Mouse (Mus musculus) liver, embryonic 12.5 days (tissue): ENCODE measurements around the gene Gm10309. TPM values are rescaled to one million over a fixed set of nuclear protein-coding genes. Genes with fewer than 3 reads are reported as not detected.

ENCODE experiments used
- ATAC-seq: fragments of 200-750 bp; cut with Nextera tagmentation; 2 replicates; pipeline ENCODE4 v1.8.0; 2017; ENCODE audit warnings: moderate number of reproducible peaks, mild to moderate bottlenecking, moderate library complexity
- H3K27ac ChIP-seq: fragments of 300-500 bp; sonication (generic); 2 replicates; pipeline ENCODE4 v1.5.1; 2016; ENCODE audit warnings: mild to moderate bottlenecking
- H3K27me3 ChIP-seq: fragments of 300-500 bp; sonication (generic); replicated peaks from 2 replicates; pipeline ENCODE4 v1.6.1; 2016; ENCODE audit warnings: mild to moderate bottlenecking, moderate library complexity
- H3K36me3 ChIP-seq: fragments of 300-500 bp; sonication (generic); 2 replicates; pipeline ENCODE4 v1.6.1; 2016; ENCODE audit warnings: mild to moderate bottlenecking, moderate library complexity
- H3K4me1 ChIP-seq: fragments of 300-500 bp; sonication (generic); 2 replicates; pipeline ENCODE4 v1.6.1; 2016
- H3K4me2 ChIP-seq: fragments of 300-500 bp; sonication (generic); 2 replicates; pipeline ENCODE4 v1.6.1; 2016; ENCODE audit warnings: mild to moderate bottlenecking, moderate library complexity
- H3K4me3 ChIP-seq: fragments of 300-500 bp; sonication (generic); 2 replicates; pipeline ENCODE4 v1.5.1; 2016; ENCODE audit warnings: mild to moderate bottlenecking, moderate library complexity
- H3K9ac ChIP-seq: fragments of 300-500 bp; sonication (generic); 2 replicates; pipeline ENCODE4 v1.6.1; 2016; ENCODE audit warnings: mild to moderate bottlenecking, moderate library complexity
- H3K9me3 ChIP-seq: fragments of 300-500 bp; sonication (generic); replicated peaks from 2 replicates; pipeline ENCODE4 v1.6.1; 2016; ENCODE audit warnings: mild to moderate bottlenecking, moderate library complexity
- WGBS: fragments of 180-500 bp; shearing (Covaris S2); methylation state at CpG from one replicate; pipeline ENCODE4 v1.1.7; 2016; ENCODE audit not compliant: insufficient replicate concordance; 5-methylcytosine and 5-hydroxymethylcytosine counted together
- polyA plus RNA-seq: library from polyadenylated mRNA; unstranded; fragments of >200 nt; fragmentation: Nextera tagmentation; extraction: Ambion mirVana; gene quantifications from 2 replicates; pipeline ENCODE4 v1.2.1, GENCODE M21; 2016

Gene Gm10309
- polyA plus RNA-seq, 1 experiment from 2014 or later: 0.07 TPM

DNA sequence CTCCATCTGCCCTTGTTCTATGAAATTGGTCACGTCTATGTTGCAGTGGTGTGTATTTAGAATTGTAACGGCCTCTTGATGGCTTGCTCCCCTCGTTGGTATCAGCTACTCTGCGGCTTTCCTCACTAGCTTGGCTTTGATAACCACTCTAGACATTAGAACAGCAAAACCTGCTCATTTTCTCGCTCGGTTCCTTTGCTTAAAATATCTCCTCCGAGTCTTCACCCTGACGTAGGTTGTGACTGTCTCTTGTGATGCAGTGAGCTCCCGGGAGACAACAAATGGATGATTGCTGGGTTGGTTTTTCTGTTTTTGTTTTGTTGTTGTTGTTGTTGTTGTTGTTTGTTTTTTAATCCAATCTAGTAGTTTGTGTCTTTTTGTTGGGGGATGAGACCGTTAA, 24.0 kb upstream of the Gm10309 start:
- H3K4me1 ChIP-seq: peaks cover 10% of the 10 kb centered on the region; the same call in 1 of the 2 replicates
- ATAC-seq: no peak
- no peaks in the 10 kb centered on the region for H3K27me3 ChIP-seq
- no peak overlapping the region for H3K4me3 ChIP-seq
- H3K27ac ChIP-seq: no peak overlapping the region
- 71% methylated on average over 10 of the region's 10 CpGs for WGBS
- no peak overlapping the region for H3K9ac ChIP-seq
- H3K36me3 ChIP-seq: no peaks in the 10 kb centered on the region
- no peaks in the 10 kb centered on the region for H3K9me3 ChIP-seq
- no peak overlapping the region for H3K4me2 ChIP-seq

DNA sequence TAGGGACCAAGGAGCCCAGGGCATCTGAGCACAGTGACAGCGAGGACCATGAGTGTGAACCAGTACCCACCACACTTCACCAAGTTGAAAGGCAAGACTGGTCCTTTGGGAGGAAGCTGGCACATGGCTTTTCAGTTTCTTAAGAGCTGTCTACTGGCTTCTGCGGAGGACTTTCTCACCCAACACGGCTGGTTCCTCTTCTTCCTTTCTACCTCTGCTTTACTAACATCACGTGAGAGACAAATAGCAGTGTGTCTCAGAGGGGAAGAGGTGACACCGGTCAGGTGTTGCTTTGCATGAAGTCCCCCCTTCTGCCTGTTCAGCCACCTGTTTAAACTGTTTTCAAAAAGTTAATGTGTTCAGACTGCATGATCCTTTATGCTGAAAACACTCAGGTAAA, 22.3 kb upstream of the Gm10309 start:
- Histone ChIP-seq H3K4me1 (0 out of 2 replicates have a peak, but pooled peaks cover 6% of the 10 kb centered on the region), H3K4me2 (no peak overlapping the region), H3K27ac (no peak overlapping the region), H3K9ac (no peak overlapping the region), H3K36me3 (no peaks in the 10 kb centered on the region), H3K4me3 (no peak overlapping the region), H3K27me3 (no peaks in the 10 kb centered on the region), H3K9me3 (no peaks in the 10 kb centered on the region)
- 61% methylated on average over 5 of the region's 5 CpGs for WGBS
- no peak for ATAC-seq

DNA sequence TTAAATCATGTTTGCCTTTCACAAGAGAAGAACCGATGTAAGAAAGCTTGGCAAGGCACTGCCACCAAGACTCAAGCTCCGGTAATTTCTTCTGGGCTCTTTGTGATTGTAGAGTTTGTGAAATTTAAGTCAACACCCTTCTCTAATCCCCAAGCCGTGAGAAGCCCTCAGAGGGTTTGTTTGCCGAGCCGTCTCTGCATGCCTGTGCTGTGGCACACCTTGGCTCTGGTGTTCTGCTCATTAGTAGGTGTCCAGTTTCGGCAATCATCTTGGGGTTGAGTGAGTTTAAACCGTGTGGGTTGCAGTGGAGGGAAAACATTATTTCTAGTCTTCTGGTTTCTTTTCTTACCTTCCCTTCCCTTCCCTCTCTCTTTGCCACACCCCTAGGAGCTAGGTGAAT, 21.0 kb upstream of the Gm10309 start:
- no peaks in the 10 kb centered on the region for H3K36me3 ChIP-seq
- H3K27ac ChIP-seq: no peak overlapping the region
- H3K9ac ChIP-seq: no peak overlapping the region
- H3K4me2 ChIP-seq: no peak overlapping the region
- H3K27me3 ChIP-seq: no peaks in the 10 kb centered on the region
- 72% methylated on average over 7 of the region's 7 CpGs for WGBS
- 0 out of 2 replicates have a peak, but pooled peaks cover 6% of the 10 kb centered on the region for H3K4me1 ChIP-seq
- ATAC-seq: no peak
- H3K4me3 ChIP-seq: no peak overlapping the region
- no peaks in the 10 kb centered on the region for H3K9me3 ChIP-seq

DNA sequence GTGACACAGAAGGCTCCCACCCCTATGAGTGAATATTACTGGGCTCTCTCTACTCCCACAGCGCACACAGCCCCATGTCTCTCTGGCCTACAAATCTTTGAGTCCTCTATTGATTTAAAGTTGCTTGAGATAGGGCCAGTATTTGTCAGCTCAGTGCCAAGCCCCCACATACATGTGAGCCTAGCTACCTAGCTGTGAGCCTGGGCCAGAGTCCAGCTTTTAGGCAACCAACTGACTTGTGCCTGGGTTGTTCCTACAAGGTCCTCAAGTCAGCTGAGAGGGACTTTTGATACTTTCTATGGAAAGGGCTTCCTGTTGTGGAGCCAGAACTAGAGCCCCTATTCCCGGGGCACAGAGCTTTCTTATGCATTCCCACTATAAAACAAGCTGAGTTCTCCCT, 20.0 kb upstream of the Gm10309 start:
- Histone ChIP-seq H3K9ac (no peak overlapping the region), H3K4me3 (no peak overlapping the region), H3K36me3 (no peaks in the 10 kb centered on the region), H3K27me3 (no peaks in the 10 kb centered on the region), H3K4me2 (no peak overlapping the region), H3K4me1 (0 out of 2 replicates have a peak, but pooled peaks cover 2% of the 10 kb centered on the region), H3K27ac (no peak overlapping the region), H3K9me3 (no peaks in the 10 kb centered on the region)
- 80% methylated on average over 2 of the region's 2 CpGs for WGBS
- no peak for ATAC-seq

DNA sequence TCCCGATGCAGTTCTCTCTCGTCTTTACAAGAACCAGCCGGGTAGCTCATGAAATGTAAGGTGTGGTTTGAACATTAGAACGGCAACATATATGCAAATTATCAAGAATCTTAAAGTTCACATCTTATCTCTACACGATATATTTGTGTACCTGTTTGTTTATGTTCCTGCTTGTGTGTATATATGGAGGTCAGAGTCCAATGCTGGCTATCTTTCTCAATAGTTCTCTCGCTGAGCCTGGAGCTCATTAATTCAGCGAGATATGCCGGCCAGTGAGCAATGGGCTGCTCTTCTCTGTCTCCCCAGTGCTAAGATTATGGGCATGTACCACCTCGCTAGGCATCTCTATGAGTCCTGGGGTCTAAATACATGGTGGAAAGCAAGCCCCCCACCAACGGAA, 18.8 kb upstream of the Gm10309 start:
- no peaks in the 10 kb centered on the region for H3K9me3 ChIP-seq
- no peak overlapping the region for H3K4me3 ChIP-seq
- H3K9ac ChIP-seq: no peak overlapping the region
- ATAC-seq: no peak
- 80% methylated on average over 10 of the region's 10 CpGs for WGBS
- H3K4me2 ChIP-seq: no peak overlapping the region
- no peak overlapping the region for H3K27ac ChIP-seq
- H3K36me3 ChIP-seq: no peaks in the 10 kb centered on the region
- no peaks in the 10 kb centered on the region for H3K27me3 ChIP-seq
- no peaks in the 10 kb centered on the region for H3K4me1 ChIP-seq

DNA sequence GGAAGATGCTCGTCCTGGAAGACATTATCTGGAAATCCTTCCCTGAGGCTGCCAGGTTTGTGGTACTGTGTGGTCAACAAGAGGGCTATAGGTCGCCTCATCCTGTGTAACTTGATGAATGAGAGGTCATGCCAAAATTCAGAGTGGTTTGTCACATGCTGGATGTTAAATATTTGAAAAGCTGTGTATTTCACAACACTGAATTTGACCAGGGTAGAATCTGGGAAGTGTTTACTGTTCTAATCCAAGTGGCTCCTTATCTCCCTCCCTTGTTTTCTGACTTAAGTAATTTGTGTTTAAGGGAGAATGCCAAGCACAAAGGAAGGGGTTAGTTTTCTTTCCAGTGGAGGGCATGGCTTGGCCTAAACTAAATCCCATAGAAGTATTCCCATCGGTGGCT, 18.3 kb upstream of the Gm10309 start:
- WGBS: 41% methylated on average over 3 of the region's 3 CpGs
- H3K9ac ChIP-seq: no peak overlapping the region
- H3K4me1 ChIP-seq: no peaks in the 10 kb centered on the region
- H3K27me3 ChIP-seq: no peaks in the 10 kb centered on the region
- H3K9me3 ChIP-seq: no peaks in the 10 kb centered on the region
- H3K4me2 ChIP-seq: no peak overlapping the region
- H3K27ac ChIP-seq: no peak overlapping the region
- no peak for ATAC-seq
- H3K4me3 ChIP-seq: no peak overlapping the region
- no peaks in the 10 kb centered on the region for H3K36me3 ChIP-seq

DNA sequence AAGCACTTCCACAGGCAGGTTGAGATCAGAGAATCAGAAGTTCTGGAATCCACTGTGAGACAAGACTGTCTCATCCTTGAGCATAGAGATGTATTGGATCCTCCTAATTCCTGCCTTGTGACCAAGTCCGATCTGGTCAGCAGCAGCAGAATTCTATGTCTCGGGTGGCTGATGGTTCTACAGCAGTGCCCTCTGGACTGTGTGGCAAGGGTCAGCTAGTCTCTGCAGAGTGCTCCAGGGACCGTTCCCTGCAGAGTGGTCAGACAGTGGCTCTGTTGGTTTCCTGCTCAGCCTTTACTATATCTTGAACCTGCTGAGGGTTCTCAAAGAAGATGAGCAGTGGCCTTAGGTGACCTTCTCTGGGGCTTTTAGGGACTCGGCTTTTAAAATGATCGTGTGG, 17.6 kb upstream of the Gm10309 start:
- Histone ChIP-seq H3K4me2 (no peak overlapping the region), H3K4me1 (no peaks in the 10 kb centered on the region), H3K9ac (no peak overlapping the region), H3K36me3 (no peaks in the 10 kb centered on the region), H3K4me3 (no peak overlapping the region), H3K27me3 (no peaks in the 10 kb centered on the region), H3K27ac (no peak overlapping the region), H3K9me3 (no peaks in the 10 kb centered on the region)
- ATAC-seq: no peak
- 78% methylated on average over 5 of the region's 5 CpGs for WGBS

DNA sequence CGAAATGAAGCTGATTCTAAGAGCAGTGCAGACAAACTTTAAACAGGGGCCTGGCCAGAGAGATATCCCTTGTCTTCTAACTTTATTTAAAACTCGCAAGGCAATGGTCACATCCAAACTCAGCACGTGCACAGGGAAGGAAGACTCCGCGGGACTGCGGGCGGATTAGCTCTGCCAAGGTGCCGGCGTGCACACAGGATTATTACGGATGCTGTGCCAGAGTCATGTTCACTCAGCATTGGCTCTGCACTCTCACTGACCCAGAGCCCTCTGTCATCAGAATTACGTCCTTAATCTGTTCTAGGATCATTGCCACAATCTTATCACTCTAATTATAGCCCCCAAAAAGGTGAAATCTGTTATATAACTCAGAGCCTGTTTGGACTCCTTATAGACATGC, 16.2 kb upstream of the Gm10309 start:
- no peaks in the 10 kb centered on the region for H3K27me3 ChIP-seq
- H3K9me3 ChIP-seq: no peaks in the 10 kb centered on the region
- H3K4me3 ChIP-seq: no peak overlapping the region
- H3K27ac ChIP-seq: no peak overlapping the region
- H3K36me3 ChIP-seq: no peaks in the 10 kb centered on the region
- no peak overlapping the region for H3K4me2 ChIP-seq
- 81% methylated on average over 11 of the region's 11 CpGs for whole genome bisulfite sequencing
- no peaks in the 10 kb centered on the region for H3K4me1 ChIP-seq
- no peak overlapping the region for H3K9ac ChIP-seq
- ATAC-seq: no peak

DNA sequence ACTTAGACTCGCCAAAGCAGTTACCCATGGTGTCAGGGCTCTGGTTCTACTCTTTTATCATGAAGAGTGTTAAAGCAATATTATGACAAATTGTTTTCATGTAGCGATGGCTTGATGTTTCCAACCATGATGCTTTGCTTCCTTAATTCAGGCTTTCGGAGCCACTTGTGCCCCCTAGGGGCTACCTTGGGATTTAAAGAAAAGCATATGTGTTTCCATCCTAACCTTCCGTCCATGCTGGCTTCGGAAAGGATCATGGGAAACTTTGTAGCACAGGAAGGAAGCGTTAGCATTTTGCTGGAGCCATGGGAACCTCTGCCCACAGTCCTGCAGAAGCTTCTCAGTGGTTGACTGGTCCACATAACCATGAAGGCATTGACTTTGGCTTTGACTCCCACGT, 13.6 kb upstream of the Gm10309 start:
- no peaks in the 10 kb centered on the region for H3K27me3 ChIP-seq
- no peak overlapping the region for H3K9ac ChIP-seq
- ATAC-seq: no peak
- H3K4me2 ChIP-seq: no peak overlapping the region
- no peak overlapping the region for H3K4me3 ChIP-seq
- H3K9me3 ChIP-seq: no peaks in the 10 kb centered on the region
- H3K36me3 ChIP-seq: no peaks in the 10 kb centered on the region
- 65% methylated on average over 7 of the region's 7 CpGs for WGBS
- H3K27ac ChIP-seq: no peak overlapping the region
- no peaks in the 10 kb centered on the region for H3K4me1 ChIP-seq

DNA sequence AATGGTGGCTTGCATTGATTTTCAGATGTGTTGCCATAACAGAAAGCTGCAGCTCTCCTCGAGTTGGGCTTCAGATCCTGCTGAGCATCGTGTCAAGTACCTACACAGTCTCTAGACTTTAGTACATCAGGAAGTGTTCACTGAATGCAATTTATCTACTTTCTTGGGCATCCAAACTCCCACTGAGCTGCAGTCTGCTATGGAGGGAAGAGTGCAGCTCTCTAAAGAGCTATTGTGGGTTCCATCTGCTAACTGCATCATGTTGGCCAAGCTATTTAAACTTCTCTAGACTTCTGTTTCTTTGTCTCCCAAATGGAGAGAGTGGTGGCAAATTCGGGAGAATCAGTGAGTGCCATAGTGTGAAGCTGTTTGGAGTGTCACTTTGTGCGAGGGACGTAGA, 11.6 kb upstream of the Gm10309 start:
- Histone ChIP-seq H3K9ac (no peak overlapping the region), H3K36me3 (no peaks in the 10 kb centered on the region), H3K4me3 (no peak overlapping the region), H3K4me1 (no peaks in the 10 kb centered on the region), H3K9me3 (no peaks in the 10 kb centered on the region), H3K27me3 (no peaks in the 10 kb centered on the region), H3K4me2 (no peak overlapping the region), H3K27ac (no peak overlapping the region)
- ATAC-seq: no peak
- WGBS: 64% methylated on average over 5 of the region's 5 CpGs

DNA sequence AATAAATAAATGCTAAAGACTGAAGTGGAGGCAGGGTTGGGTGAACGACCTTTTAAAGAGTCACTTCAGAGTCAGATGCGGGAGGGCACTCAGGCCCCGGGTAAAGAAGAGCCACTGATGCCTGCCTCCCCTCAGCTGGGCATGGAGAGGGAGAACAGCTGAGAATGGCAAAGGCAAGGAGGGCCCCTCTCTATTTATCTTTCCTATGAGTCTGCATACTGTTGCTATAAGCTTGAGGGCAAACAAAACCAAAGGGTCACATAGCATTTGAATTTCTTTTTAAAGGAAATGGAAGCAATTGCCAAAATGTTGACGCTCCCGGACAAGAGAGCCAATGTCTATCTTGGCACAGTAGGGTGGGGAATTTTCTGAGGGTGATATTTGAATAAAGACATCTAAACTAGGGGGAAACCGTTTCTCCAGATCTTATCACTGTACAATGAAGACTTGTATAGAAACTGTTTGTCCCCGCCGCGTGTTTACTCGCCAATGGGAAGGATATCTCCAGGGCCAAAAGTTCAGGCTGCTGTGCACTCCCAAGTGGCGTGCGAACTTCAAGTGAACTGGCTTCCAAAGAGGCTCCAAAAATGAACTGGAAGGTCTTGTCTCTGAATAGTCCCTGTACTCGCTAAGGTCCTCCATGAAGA, 10.1 kb upstream of the Gm10309 start:
- no peak overlapping the region for H3K4me2 ChIP-seq
- no peak overlapping the region for H3K9ac ChIP-seq
- H3K36me3 ChIP-seq: no peaks in the 10 kb centered on the region
- no peak overlapping the region for H3K27ac ChIP-seq
- H3K9me3 ChIP-seq: no peaks in the 10 kb centered on the region
- H3K4me1 ChIP-seq: no peaks in the 10 kb centered on the region
- ATAC-seq: no peak
- 71% methylated on average over 13 of the region's 13 CpGs for WGBS
- no peaks in the 10 kb centered on the region for H3K27me3 ChIP-seq
- no peak overlapping the region for H3K4me3 ChIP-seq

DNA sequence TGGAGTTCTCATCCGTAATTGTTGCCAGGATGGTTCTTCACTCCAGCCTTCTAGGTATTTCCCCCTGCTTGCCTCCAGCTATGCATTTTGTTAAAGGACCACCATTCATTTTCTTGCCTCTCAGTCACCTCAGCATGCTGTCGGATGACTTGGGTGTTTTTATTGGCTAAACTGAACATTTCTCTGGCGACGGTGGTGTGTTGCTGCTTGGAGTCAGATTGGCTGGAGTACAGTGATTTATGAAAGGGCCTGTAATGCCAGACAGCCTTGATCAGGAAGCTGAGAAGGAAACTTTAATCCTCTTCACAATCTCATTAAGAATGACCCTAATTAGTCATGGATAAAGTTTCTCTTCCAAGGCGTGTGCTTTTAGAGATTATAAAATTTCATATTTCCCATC, 4.8 kb upstream of the Gm10309 start:
- H3K4me2 ChIP-seq: no peak overlapping the region
- no peaks in the 10 kb centered on the region for H3K36me3 ChIP-seq
- H3K4me1 ChIP-seq: no peaks in the 10 kb centered on the region
- ATAC-seq: no peak
- no peaks in the 10 kb centered on the region for H3K9me3 ChIP-seq
- no peak overlapping the region for H3K4me3 ChIP-seq
- H3K27ac ChIP-seq: no peak overlapping the region
- no peak overlapping the region for H3K9ac ChIP-seq
- H3K27me3 ChIP-seq: no peaks in the 10 kb centered on the region
- 78% methylated on average over 5 of the region's 5 CpGs for WGBS

DNA sequence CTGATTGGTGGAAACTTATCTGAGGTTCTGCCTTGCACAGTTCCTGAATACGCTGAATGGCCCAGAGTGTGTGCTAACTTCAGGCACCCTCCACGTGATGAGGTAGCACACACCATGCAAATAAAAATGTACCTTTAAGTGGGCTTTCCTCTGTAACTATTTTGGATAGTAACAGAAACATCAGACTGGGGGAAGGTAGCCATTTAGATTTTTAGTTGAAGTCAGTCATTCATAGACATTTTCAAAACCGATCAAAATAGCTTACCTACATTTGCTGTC, 3.1 kb upstream of the Gm10309 start:
- Histone ChIP-seq H3K27me3 (no peaks in the 10 kb centered on the region), H3K9ac (no peak overlapping the region), H3K36me3 (no peaks in the 10 kb centered on the region), H3K4me1 (no peaks in the 10 kb centered on the region), H3K9me3 (no peaks in the 10 kb centered on the region), H3K4me3 (no peak overlapping the region), H3K4me2 (no peak overlapping the region), H3K27ac (no peak overlapping the region)
- 70% methylated on average over 3 of the region's 3 CpGs for WGBS
- no peak for ATAC-seq
